Mouse (Mus musculus) kidney, adult 2 months (tissue): Measurements from ENCODE around the gene Prom1.

ENCODE experiments used
- CTCF ChIP-seq: fragments of 200-500 bp; conservative IDR thresholded peaks from 2 replicates; pipeline ENCODE4 v1.5.1; 2011; ENCODE audit warnings: low read depth, mild to moderate bottlenecking, control low read depth, low read length, moderate library complexity, mixed read lengths; ENCODE audit not compliant: insufficient read depth, insufficient read length
- POLR2A ChIP-seq: fragments of 200-500 bp; IDR thresholded peaks from one replicate; pipeline ENCODE4 v1.6.1; 2011; ENCODE audit warnings: low read depth, low read length, control low read depth

GRCm38 (mm10) chr5:43997626-43998025, 104.2 kb downstream of the Prom1 start:
- TF ChIP-seq CTCF = no peak
- no peak for TF ChIP-seq POLR2A
